Mouse (Mus musculus) hindbrain, postnatal 0 days (tissue): ENCODE measurements at regions not wholly inside any gene's neighbourhood (a gene's known extent, or its start where the extent isn't known, plus 50 kb on each side); places are given as distances from the start of the nearest gene placed in this dataset.
"Not testable (repeated sequence)": the region's sequence is repeated elsewhere in the genome, so short reads cannot be mapped to it uniquely, and the experiment has no call there.

Experiments
- ATAC-seq: fragments of 200-750 bp; cut with Nextera tagmentation; 2 replicates; pipeline ENCODE4 v1.8.0; 2017; ENCODE audit warnings: mild to moderate bottlenecking, moderate TSS enrichment, moderate library complexity
- DNase-seq: peaks from one replicate; pipeline ENCODE4 v3.0.0-alpha.2; 2015; ENCODE audit warnings: low spot score
- H3K27ac ChIP-seq: fragments of 300-500 bp; sonication (generic); 2 replicates; pipeline ENCODE4 v1.5.1; 2014; ENCODE audit warnings: mild to moderate bottlenecking
- H3K27me3 ChIP-seq: fragments of 300-500 bp; sonication (generic); 2 replicates; pipeline ENCODE4 v1.6.1; 2014; ENCODE audit warnings: low read length, mixed read lengths; ENCODE audit not compliant: insufficient read depth
- H3K36me3 ChIP-seq: fragments of 300-500 bp; sonication (generic); 2 replicates; pipeline ENCODE4 v1.6.1; 2014; ENCODE audit warnings: low read length, mixed read lengths; ENCODE audit not compliant: insufficient read depth
- H3K4me1 ChIP-seq: fragments of 300-500 bp; sonication (generic); 2 replicates; pipeline ENCODE4 v1.6.1; 2014; ENCODE audit warnings: antibody characterized with exemption, low read length, mixed read lengths; ENCODE audit not compliant: insufficient read depth
- H3K4me2 ChIP-seq: fragments of 300-500 bp; sonication (generic); 2 replicates; pipeline ENCODE4 v1.6.1; 2014; ENCODE audit warnings: low read depth, mild to moderate bottlenecking, low read length, moderate library complexity, mixed read lengths
- H3K4me3 ChIP-seq: fragments of 300-500 bp; sonication (generic); 2 replicates; pipeline ENCODE4 v1.5.1; 2014; ENCODE audit warnings: low read length
- H3K9ac ChIP-seq: fragments of 300-500 bp; sonication (generic); replicated peaks from 2 replicates; pipeline ENCODE4 v1.6.1; 2014; ENCODE audit warnings: mild to moderate bottlenecking, low read length, moderate library complexity, mixed read lengths
- H3K9me3 ChIP-seq: fragments of 300-500 bp; sonication (generic); 2 replicates; pipeline ENCODE4 v1.6.1; 2016; ENCODE audit warnings: low read length, mixed read lengths
- CTCF ChIP-seq: IDR thresholded peaks from 2 replicates; pipeline ENCODE4 v1.5.1; 2016; ENCODE audit warnings: antibody characterized with exemption, control low read depth, low read depth
- WGBS: fragments of 180-500 bp; shearing (Covaris S2); extraction: QIAGEN DNeasy Blood & Tissue Kit; methylation state at CpG from one replicate; pipeline ENCODE4 v1.1.7; 2014; 5-methylcytosine and 5-hydroxymethylcytosine counted together

GRCm38 (mm10) chr9:116429061-116429460, 253.9 kb upstream of the Tgfbr2 start:
- Histone ChIP-seq H3K36me3 (no peaks in the 10 kb centered on the region), H3K9me3 (no peaks in the 10 kb centered on the region), H3K4me1 (no peaks in the 10 kb centered on the region), H3K4me3 (no peak overlapping the region), H3K4me2 (no peak overlapping the region), H3K27ac (no peak overlapping the region), H3K27me3 (no peaks in the 10 kb centered on the region), H3K9ac (no peak overlapping the region)
- ATAC-seq (no peak), DNase-seq (no peak)
- 89% methylated on average over 4 of the region's 4 CpGs for WGBS
- no peak for TF ChIP-seq CTCF

- no peak for TF ChIP-seq CTCF
- Histone ChIP-seq H3K9me3 (no peaks in the 10 kb centered on the region), H3K27me3 (no peaks in the 10 kb centered on the region), H3K27ac (no peak overlapping the region), H3K4me3 (no peak overlapping the region), H3K4me2 (no peak overlapping the region), H3K9ac (no peak overlapping the region), H3K4me1 (no peaks in the 10 kb centered on the region), H3K36me3 (no peaks in the 10 kb centered on the region)
- no peak for DNase-seq
- 58% methylated on average over 6 of the region's 6 CpGs for WGBS
- no peak for ATAC-seq
Measured at GRCm38 (mm10) chr9:116428475-116428874, 253.3 kb upstream of the Tgfbr2 start.

GRCm38 (mm10) chr9:116427278-116427677, 252.1 kb upstream of the Tgfbr2 start:
- Histone ChIP-seq H3K9me3 (no peaks in the 10 kb centered on the region), H3K36me3 (no peaks in the 10 kb centered on the region), H3K27ac (no peak overlapping the region), H3K4me2 (no peak overlapping the region), H3K27me3 (no peaks in the 10 kb centered on the region), H3K4me3 (no peak overlapping the region), H3K4me1 (no peaks in the 10 kb centered on the region), H3K9ac (no peak overlapping the region)
- no peak for DNase-seq
- no peak for TF ChIP-seq CTCF
- WGBS = 60% methylated on average over 6 of the region's 6 CpGs
- no peak for ATAC-seq

- 51% methylated on average over 19 of the region's 19 CpGs for WGBS
- H3K27ac ChIP-seq = no peak overlapping the region
- no peak overlapping the region for H3K4me2 ChIP-seq
- H3K4me1 ChIP-seq = no peaks in the 10 kb centered on the region
- DNase-seq (peak; percentile 95), ATAC-seq (no peak)
- no peaks in the 10 kb centered on the region for H3K9me3 ChIP-seq
- no peak overlapping the region for H3K4me3 ChIP-seq
- no peaks in the 10 kb centered on the region for H3K36me3 ChIP-seq
- no peaks in the 10 kb centered on the region for H3K27me3 ChIP-seq
- H3K9ac ChIP-seq = no peak overlapping the region
- TF ChIP-seq CTCF = peak; percentile 85
Measured at GRCm38 (mm10) chr9:116426269-116426999, 251.3 kb upstream of the Tgfbr2 start.

GRCm38 (mm10) chr9:116425400-116425799, 250.2 kb upstream of the Tgfbr2 start:
- DNase-seq, ATAC-seq, H3K27me3 ChIP-seq, H3K27ac ChIP-seq, H3K4me1 ChIP-seq, H3K36me3 ChIP-seq, H3K9ac ChIP-seq, H3K4me2 ChIP-seq, H3K4me3 ChIP-seq, H3K9me3 ChIP-seq: not testable (repeated sequence)
- 89% methylated on average over 9 of the region's 9 CpGs for WGBS

- no peak for TF ChIP-seq CTCF
- Histone ChIP-seq H3K9me3 (peaks cover 2% of the 10 kb centered on the region; the same call in 1 of the 2 replicates), H3K36me3 (no peaks in the 10 kb centered on the region), H3K27me3 (no peaks in the 10 kb centered on the region), H3K9ac (no peak overlapping the region), H3K4me3 (no peak overlapping the region), H3K4me1 (no peaks in the 10 kb centered on the region), H3K4me2 (no peak overlapping the region), H3K27ac (no peak overlapping the region)
- ATAC-seq (no peak), DNase-seq (no peak)
- WGBS = 73% methylated on average over 4 of the region's 4 CpGs
Measured at GRCm38 (mm10) chr9:116415021-116415420, 239.9 kb upstream of the Tgfbr2 start.

- Histone ChIP-seq H3K9me3 (no peaks in the 10 kb centered on the region), H3K27ac (no peak overlapping the region), H3K4me2 (no peak overlapping the region), H3K9ac (no peak overlapping the region), H3K36me3 (no peaks in the 10 kb centered on the region), H3K4me3 (no peak overlapping the region), H3K27me3 (no peaks in the 10 kb centered on the region), H3K4me1 (no peaks in the 10 kb centered on the region)
- DNase-seq (no peak), ATAC-seq (no peak)
- TF ChIP-seq CTCF = no peak
- 67% methylated on average over 5 of the region's 5 CpGs for WGBS
Measured at GRCm38 (mm10) chr9:116411067-116411466, 235.9 kb upstream of the Tgfbr2 start.
